Mouse (Mus musculus): ENCODE data around the gene Pex6. TPM values are rescaled to one million over a fixed set of nuclear protein-coding genes. Genes with fewer than 3 reads are reported as not detected.

Pex6 gene
- total RNA-seq, 2 experiments from 2014 or later = 48.1 to 49.1 TPM

- intact Hi-C loops (cut with DNase I) = no loop called here
- DNase-seq (ENCODE audit: low spot score in 2 of 2) = no peak
These were observed 14.7 kb downstream of the Pex6 start for GRCm38 (mm10) chr17:46725731-46726645.

- no peak for DNase-seq (ENCODE audit: low spot score in 2 of 2)
- intact Hi-C loops (cut with DNase I) = no loop called here
These were observed 16.0 kb downstream of the Pex6 start for GRCm38 (mm10) chr17:46727271-46727670.

GRCm38 (mm10) chr17:46728021-46728420, 16.8 kb downstream of the Pex6 start:
- no peak for DNase-seq (ENCODE audit: low spot score in 2 of 2)
- intact Hi-C loops (cut with DNase I) = no loop called here

GRCm38 (mm10) chr17:46728496-46728895, 17.2 kb downstream of the Pex6 start:
- intact Hi-C loops (cut with DNase I) = no loop called here
- DNase-seq (ENCODE audit: low spot score in 2 of 2) = no peak

- no peak for DNase-seq (ENCODE audit: low spot score in 2 of 2)
- intact Hi-C loops (cut with DNase I) = no loop called here
These were observed 17.6 kb downstream of the Pex6 start, which contains the start of gene Gnmt for GRCm38 (mm10) chr17:46728904-46729318. Gene Gnmt, minus strand, starts transcription at chr17:46729168.

- intact Hi-C loops (cut with DNase I) = no loop called here
- DNase-seq (ENCODE audit: low spot score in 2 of 2) = no peak
These were observed 22.8 kb downstream of the Pex6 start for GRCm38 (mm10) chr17:46734055-46734454.

- DNase-seq (ENCODE audit: low spot score in 2 of 2) = no peak
- intact Hi-C loops (cut with DNase I) = loop anchor here (5.0 kb wide), 1 partner anchor 37 kb away; the partner anchor contains the start of gene 2310039H08Rik
These were observed 24.0 kb downstream of the Pex6 start for GRCm38 (mm10) chr17:46735287-46735686.

- intact Hi-C loops (cut with DNase I) = loop anchor here (5.0 kb wide), 1 partner anchor 36 kb away; the partner anchor contains the start of gene 2310039H08Rik
- DNase-seq (ENCODE audit: low spot score in 2 of 2) = no peak
These were observed 24.9 kb downstream of the Pex6 start for GRCm38 (mm10) chr17:46736160-46736559.

- no peak for DNase-seq (ENCODE audit: low spot score in 2 of 2)
- intact Hi-C loops (cut with DNase I) = no loop called here
These were observed 30.0 kb downstream of the Pex6 start for GRCm38 (mm10) chr17:46741305-46741704.

- intact Hi-C loops (cut with DNase I) = no loop called here
These were observed 31.7 kb downstream of the Pex6 start for GRCm38 (mm10) chr17:46742986-46743385.

GRCm38 (mm10) chr17:46745506-46745905, 34.2 kb downstream of the Pex6 start:
- no peak for DNase-seq (ENCODE audit: low spot score in 2 of 2)
- intact Hi-C loops (cut with DNase I) = no loop called here

More at GRCm38 (mm10) chr17:46742986-46743385, 31.7 kb downstream of the Pex6 start:
- DNase-seq (ENCODE audit: low spot score in 2 of 2) = no peak

GRCm38 (mm10) chr17:46747234-46747633, 36.0 kb downstream of the Pex6 start:
- intact Hi-C loops (cut with DNase I) = no loop called here

GRCm38 (mm10) chr17:46747806-46748205, 36.5 kb downstream of the Pex6 start:
- intact Hi-C loops (cut with DNase I) = no loop called here
- no peak for DNase-seq (ENCODE audit: low spot score in 2 of 2)

More at GRCm38 (mm10) chr17:46747234-46747633, 36.0 kb downstream of the Pex6 start:
- DNase-seq (ENCODE audit: low spot score in 2 of 2) = no peak

GRCm38 (mm10) chr17:46749282-46749681, 38.0 kb downstream of the Pex6 start:
- intact Hi-C loops (cut with DNase I) = no loop called here
- no peak for DNase-seq (ENCODE audit: low spot score in 2 of 2)

GRCm38 (mm10) chr17:46750580-46750979, 39.3 kb downstream of the Pex6 start:
- intact Hi-C loops (cut with DNase I) = loop anchor here (2.0 kb wide), 1 partner anchor 22 kb away; the partner anchor contains the start of gene 2310039H08Rik
- DNase-seq (ENCODE audit: low spot score in 2 of 2) = no peak

GRCm38 (mm10) chr17:46751056-46751793, 40.0 kb downstream of the Pex6 start:
- intact Hi-C loops (cut with DNase I) = loop anchor here (2.0 kb wide), 1 partner anchor 22 kb away; the partner anchor contains the start of gene 2310039H08Rik
- DNase-seq (ENCODE audit: low spot score in 2 of 2) = peak in 1 of 2 experiments; percentile 73

GRCm38 (mm10) chr17:46751794-46752556, 40.7 kb downstream of the Pex6 start, which contains the start of gene Cnpy3:
Gene Cnpy3, minus strand, starts transcription at chr17:46752214.
- peak; percentile 98 to 99 for DNase-seq (ENCODE audit: low spot score in 2 of 2)
- intact Hi-C loops (cut with DNase I) = loop anchor here (2.0 kb wide), 1 partner anchor 21 kb away; the partner anchor contains the start of gene 2310039H08Rik

- intact Hi-C loops (cut with DNase I) = no loop called here
- DNase-seq (ENCODE audit: low spot score in 2 of 2) = peak in 1 of 2 experiments; percentile 77
These were observed 47.5 kb downstream of the Pex6 start for GRCm38 (mm10) chr17:46758753-46759152.

- intact Hi-C loops (cut with DNase I) = no loop called here
- no peak for DNase-seq (ENCODE audit: low spot score in 2 of 2)
These were observed 52.3 kb downstream of the Pex6 start, which contains the start of gene Ptcra for GRCm38 (mm10) chr17:46763544-46763943. Gene Ptcra, minus strand, starts transcription at chr17:46763712.

All from left cerebral cortex, postnatal 25 days (tissue).